Mouse (Mus musculus) heart, embryonic 16.5 days (tissue): ENCODE results near the gene Rabgap1. TPM values are rescaled to one million over a fixed set of nuclear protein-coding genes. Genes with fewer than 3 reads are reported as not detected.

Experiments used
- ATAC-seq: fragments of 200-750 bp; cut with Nextera tagmentation; replicated peaks from 2 replicates; pipeline ENCODE4 v1.8.0; 2017; ENCODE audit warnings: moderate number of reproducible peaks; ENCODE audit not compliant: insufficient read depth, low FRiP score; ENCODE audit errors: extremely low read depth
- H3K27ac ChIP-seq: fragments of 300-500 bp; sonication (generic); 2 replicates; pipeline ENCODE4 v1.5.1; 2014; ENCODE audit warnings: mild to moderate bottlenecking, low read length, control low read depth, moderate library complexity
- H3K27me3 ChIP-seq: fragments of 300-500 bp; sonication (generic); 2 replicates; pipeline ENCODE4 v1.6.1; 2014; ENCODE audit warnings: low read length, mixed read lengths; ENCODE audit not compliant: control insufficient read depth, insufficient read depth
- H3K36me3 ChIP-seq: fragments of 300-500 bp; sonication (generic); 2 replicates; pipeline ENCODE4 v1.6.1; 2014; ENCODE audit not compliant: control insufficient read depth, insufficient read depth
- H3K4me1 ChIP-seq: fragments of 300-500 bp; sonication (generic); 2 replicates; pipeline ENCODE4 v1.6.1; 2014; ENCODE audit warnings: low read length, mixed read lengths; ENCODE audit not compliant: control insufficient read depth, insufficient read depth
- H3K4me2 ChIP-seq: fragments of 300-500 bp; sonication (generic); 2 replicates; pipeline ENCODE4 v1.6.1; 2014; ENCODE audit warnings: low read depth, mild to moderate bottlenecking, control low read depth, low read length
- H3K4me3 ChIP-seq: fragments of 300-500 bp; sonication (generic); 2 replicates; pipeline ENCODE4 v1.5.1; 2014; ENCODE audit warnings: mild to moderate bottlenecking, control low read depth, low read length
- H3K9ac ChIP-seq: fragments of 300-500 bp; sonication (generic); 2 replicates; pipeline ENCODE4 v1.6.1; 2014; ENCODE audit warnings: low read length, control low read depth
- H3K9me3 ChIP-seq: fragments of 300-500 bp; sonication (generic); replicated peaks from 2 replicates; pipeline ENCODE4 v1.6.1; 2016; ENCODE audit warnings: low read length; ENCODE audit not compliant: control insufficient read depth
- WGBS: fragments of 180-500 bp; shearing (Covaris S2); extraction: QIAGEN DNeasy Blood & Tissue Kit; methylation state at CpG from one replicate; pipeline ENCODE4 v1.1.7; 2014; 5-methylcytosine and 5-hydroxymethylcytosine counted together
- polyA plus RNA-seq: library from polyadenylated mRNA; unstranded; fragments of >200 nt; fragmentation: Nextera tagmentation; extraction: Ambion mirVana; gene quantifications from 2 replicates; pipeline ENCODE4 v1.2.1, GENCODE M21; 2015

The Rabgap1 gene
- polyA plus RNA-seq, 1 experiment from 2014 or later: 25.6 TPM

GRCm38 (mm10) chr2:37527587-37527986 lies 84.5 kb downstream of the Rabgap1 start:
- H3K9me3 ChIP-seq: no peaks in the 10 kb centered on the region
- no peak for ATAC-seq
- H3K36me3 ChIP-seq: no peaks in the 10 kb centered on the region; the same call in 1 of the 2 replicates
- H3K4me3 ChIP-seq: no peak overlapping the region
- H3K9ac ChIP-seq: no peak overlapping the region
- H3K27ac ChIP-seq: 0 out of 2 replicates have a peak overlapping the region, but pooled peaks have one; percentile 8
- no peaks in the 10 kb centered on the region for H3K27me3 ChIP-seq
- peaks cover 7% of the 10 kb centered on the region for H3K4me1 ChIP-seq
- H3K4me2 ChIP-seq: no peak overlapping the region

- ATAC-seq: no peak
- Histone ChIP-seq H3K9ac (no peak overlapping the region), H3K27me3 (no peaks in the 10 kb centered on the region), H3K4me3 (no peak overlapping the region), H3K4me1 (peaks cover 7% of the 10 kb centered on the region), H3K4me2 (no peak overlapping the region), H3K36me3 (peaks cover 5% of the 10 kb centered on the region; the same call in 1 of the 2 replicates), H3K27ac (no peak overlapping the region), H3K9me3 (no peaks in the 10 kb centered on the region)
- WGBS: 92% methylated on average over 2 of the region's 2 CpGs
Observed at GRCm38 (mm10) chr2:37529397-37529796, 86.3 kb downstream of the Rabgap1 start.

- no peaks in the 10 kb centered on the region for H3K9me3 ChIP-seq
- no peak for ATAC-seq
- 80% methylated on average over 1 of the region's 1 CpGs for WGBS
- H3K4me2 ChIP-seq: no peak overlapping the region
- peaks cover 5% of the 10 kb centered on the region; the same call in 1 of the 2 replicates for H3K36me3 ChIP-seq
- no peak overlapping the region for H3K27ac ChIP-seq
- H3K27me3 ChIP-seq: no peaks in the 10 kb centered on the region
- no peak overlapping the region for H3K4me3 ChIP-seq
- no peak overlapping the region for H3K9ac ChIP-seq
- peaks cover 7% of the 10 kb centered on the region for H3K4me1 ChIP-seq
Observed at GRCm38 (mm10) chr2:37530766-37531165, 87.7 kb downstream of the Rabgap1 start.

- H3K27me3 ChIP-seq: no peaks in the 10 kb centered on the region
- H3K9ac ChIP-seq: no peak overlapping the region
- H3K4me3 ChIP-seq: no peak overlapping the region
- WGBS: 67% methylated on average over 3 of the region's 3 CpGs
- H3K27ac ChIP-seq: no peak overlapping the region
- peaks cover 5% of the 10 kb centered on the region for H3K36me3 ChIP-seq
- H3K9me3 ChIP-seq: no peaks in the 10 kb centered on the region
- no peak for ATAC-seq
- H3K4me1 ChIP-seq: peaks cover 7% of the 10 kb centered on the region
- H3K4me2 ChIP-seq: no peak overlapping the region
Observed at GRCm38 (mm10) chr2:37531639-37532038, 88.6 kb downstream of the Rabgap1 start.

GRCm38 (mm10) chr2:37549346-37550012 lies 106.4 kb downstream of the Rabgap1 start:
- Histone ChIP-seq H3K27me3 (no peaks in the 10 kb centered on the region), H3K4me1 (no peaks in the 10 kb centered on the region; the same call in 1 of the 2 replicates), H3K9ac (no peak overlapping the region), H3K9me3 (peaks cover 6% of the 10 kb centered on the region; the same call in 1 of the 2 replicates), H3K36me3 (peaks cover 26% of the 10 kb centered on the region), H3K4me3 (no peak overlapping the region), H3K4me2 (no peak overlapping the region), H3K27ac (no peak overlapping the region)
- ATAC-seq: no peak
- 80% methylated on average over 1 of the region's 1 CpGs for WGBS

- Histone ChIP-seq H3K4me2 (no peak overlapping the region), H3K9me3 (peaks cover 7% of the 10 kb centered on the region; the same call in 1 of the 2 replicates), H3K4me3 (no peak overlapping the region), H3K27me3 (no peaks in the 10 kb centered on the region), H3K36me3 (peaks cover 55% of the 10 kb centered on the region), H3K4me1 (no peaks in the 10 kb centered on the region), H3K27ac (no peak overlapping the region), H3K9ac (no peak overlapping the region)
- ATAC-seq: no peak
- 75% methylated on average over 2 of the region's 2 CpGs for WGBS
Observed at GRCm38 (mm10) chr2:37556366-37556765, 113.3 kb downstream of the Rabgap1 start.

GRCm38 (mm10) chr2:37565579-37565978 lies 122.5 kb downstream of the Rabgap1 start:
- WGBS: 37% methylated on average over 2 of the region's 2 CpGs
- peaks cover 11% of the 10 kb centered on the region for H3K4me1 ChIP-seq
- no peaks in the 10 kb centered on the region for H3K27me3 ChIP-seq
- H3K9me3 ChIP-seq: no peaks in the 10 kb centered on the region
- H3K9ac ChIP-seq: no peak overlapping the region
- no peak for ATAC-seq
- no peak overlapping the region for H3K4me2 ChIP-seq
- H3K36me3 ChIP-seq: peaks cover 33% of the 10 kb centered on the region
- H3K27ac ChIP-seq: no peak overlapping the region
- no peak overlapping the region for H3K4me3 ChIP-seq

GRCm38 (mm10) chr2:37566035-37566434 lies 123.0 kb downstream of the Rabgap1 start:
- 68% methylated on average over 1 of the region's 1 CpGs for WGBS
- H3K9me3 ChIP-seq: no peaks in the 10 kb centered on the region
- H3K27ac ChIP-seq: no peak overlapping the region
- H3K9ac ChIP-seq: no peak overlapping the region
- no peak overlapping the region for H3K4me2 ChIP-seq
- ATAC-seq: no peak
- no peaks in the 10 kb centered on the region for H3K27me3 ChIP-seq
- H3K4me3 ChIP-seq: no peak overlapping the region
- peaks cover 14% of the 10 kb centered on the region for H3K4me1 ChIP-seq
- H3K36me3 ChIP-seq: peaks cover 31% of the 10 kb centered on the region

- Histone ChIP-seq H3K4me2 (no peak overlapping the region), H3K4me3 (no peak overlapping the region), H3K36me3 (peaks cover 11% of the 10 kb centered on the region; the same call in 1 of the 2 replicates), H3K9me3 (no peaks in the 10 kb centered on the region), H3K4me1 (peaks cover 14% of the 10 kb centered on the region), H3K9ac (no peak overlapping the region), H3K27ac (no peak overlapping the region), H3K27me3 (no peaks in the 10 kb centered on the region)
- ATAC-seq: peak; percentile 59; the same call in 1 of the 2 replicates
- WGBS: 36% methylated on average over 5 of the region's 5 CpGs
Observed at GRCm38 (mm10) chr2:37569888-37570287, 126.8 kb downstream of the Rabgap1 start.
